Mouse (Mus musculus) retina, adult 2 months (tissue): ENCODE data around the gene Slc22a5.

ENCODE experiments used
- DNase-seq: peaks from one replicate; pipeline ENCODE4 v3.0.0-alpha.2; 2012; ENCODE audit warnings: low read depth, low spot score

Gene Slc22a5

DNA sequence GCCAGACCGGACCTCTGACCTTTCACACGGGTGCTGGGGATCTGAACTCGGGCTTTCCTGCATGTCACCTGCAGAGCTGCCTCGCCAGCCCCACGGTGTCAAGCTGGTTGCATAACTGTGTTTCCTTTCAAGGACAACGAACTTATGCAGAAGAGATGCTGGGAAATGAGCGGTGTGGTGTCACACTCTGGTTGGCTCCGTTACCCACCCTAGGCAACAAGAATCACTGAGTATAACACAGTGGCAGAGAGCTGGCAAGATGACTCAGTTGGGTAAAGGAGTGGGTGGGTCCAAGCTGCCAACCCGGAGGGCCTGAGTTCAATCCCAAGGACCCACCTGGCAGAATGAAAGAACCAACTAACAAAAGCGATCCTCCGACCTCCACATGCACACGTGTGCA, 49.9 kb downstream of the Slc22a5 start:
- DNase-seq: no peak

DNA sequence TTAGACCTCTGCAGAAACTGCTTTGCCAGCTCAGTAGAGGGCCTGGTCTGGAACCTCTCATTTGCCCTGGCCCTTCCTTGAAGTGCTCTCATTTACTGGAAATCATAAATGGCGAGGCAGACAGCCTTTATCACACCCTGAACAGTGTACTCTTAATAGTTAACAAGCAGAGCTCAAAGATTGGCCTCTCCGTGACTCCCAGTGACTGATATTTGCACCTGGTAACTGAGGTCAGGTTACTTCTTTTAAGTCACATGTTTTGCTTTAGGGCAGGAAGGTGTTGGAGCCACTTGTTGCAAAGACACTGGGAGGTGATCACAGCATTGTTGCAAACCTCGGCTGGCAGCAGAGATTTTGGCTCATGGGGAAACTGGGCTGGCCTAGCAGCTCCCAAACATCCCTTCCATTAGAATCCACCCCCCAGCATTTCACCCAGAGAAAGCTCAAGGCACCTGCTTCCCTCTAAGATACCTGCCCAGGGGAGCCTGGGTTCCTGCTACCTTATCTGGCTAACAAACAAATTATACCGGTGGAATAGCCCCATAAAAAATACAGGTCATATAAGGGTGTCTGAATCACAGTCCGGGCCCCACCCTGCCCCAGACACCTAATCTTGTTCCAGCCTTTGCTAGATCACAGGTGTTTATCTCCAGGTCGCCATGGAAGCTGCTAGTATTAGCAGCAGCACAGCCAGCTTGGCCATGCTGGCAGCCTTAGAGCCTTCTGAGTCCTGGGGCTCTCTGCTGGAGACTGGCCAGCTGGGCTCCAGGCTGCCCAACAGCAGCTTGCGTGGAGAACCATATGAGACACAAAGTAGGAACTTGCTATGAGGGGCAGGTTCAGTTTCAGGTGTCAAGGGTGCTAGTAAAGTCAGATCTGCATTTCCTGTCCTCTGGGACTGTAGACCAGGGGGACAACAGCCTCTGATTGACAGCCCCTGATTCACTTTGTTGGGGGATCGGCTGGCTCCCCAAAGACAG, 51.5 kb downstream of the Slc22a5 start:
- no peak for DNase-seq

- no peak for DNase-seq
Measured at GRCm38 (mm10) chr11:53839147-53839546, 52.3 kb downstream of the Slc22a5 start.

DNA sequence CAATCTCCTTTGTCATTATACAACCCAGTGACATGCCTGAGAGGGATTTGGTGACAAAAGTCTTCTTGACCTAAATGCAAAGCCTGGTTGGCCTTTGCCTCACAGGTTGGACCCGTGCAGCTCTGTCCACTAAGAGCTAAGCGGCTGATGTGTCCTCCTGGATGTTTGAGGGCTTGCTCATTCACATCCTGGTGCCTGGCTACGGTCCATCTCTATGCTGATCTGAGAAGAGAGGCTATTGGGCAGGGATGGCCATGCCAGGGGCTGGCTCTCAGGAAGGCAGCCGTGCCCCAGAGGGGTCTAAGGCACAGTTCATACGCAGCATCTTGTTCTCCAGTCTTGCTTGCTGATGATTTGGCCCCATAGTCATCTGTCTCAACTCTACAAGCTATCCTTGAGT, 53.7 kb downstream of the Slc22a5 start:
- no peak for DNase-seq

GRCm38 (mm10) chr11:53835379-53836010, 56.0 kb downstream of the Slc22a5 start:
- DNase-seq: no peak

GRCm38 (mm10) chr11:53825409-53825808, 66.1 kb downstream of the Slc22a5 start:
- DNase-seq: no peak

DNA sequence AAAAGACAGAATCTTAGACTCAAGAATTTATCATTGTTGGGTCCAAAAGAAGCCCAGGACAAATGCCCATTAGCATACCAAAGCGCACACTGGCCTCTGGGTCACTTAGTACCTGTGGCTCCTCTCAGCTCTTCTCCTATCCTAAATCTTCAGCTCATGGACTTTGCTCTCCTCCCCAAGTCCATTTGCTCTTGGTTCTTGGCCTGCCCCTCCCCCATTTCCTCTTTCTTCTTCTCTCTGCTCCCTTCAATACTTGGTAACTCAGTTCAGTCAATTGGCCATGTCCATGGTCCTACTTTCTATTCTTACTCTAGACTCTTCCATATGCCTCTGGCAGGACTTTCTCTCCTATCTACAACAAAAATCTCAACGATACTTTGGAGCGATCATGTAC, 69.5 kb downstream of the Slc22a5 start:
- no peak for DNase-seq

- no peak for DNase-seq
Measured at GRCm38 (mm10) chr11:53821230-53821944, 70.1 kb downstream of the Slc22a5 start.

- no peak for DNase-seq
Measured at GRCm38 (mm10) chr11:53820516-53821170, 70.8 kb downstream of the Slc22a5 start.

DNA sequence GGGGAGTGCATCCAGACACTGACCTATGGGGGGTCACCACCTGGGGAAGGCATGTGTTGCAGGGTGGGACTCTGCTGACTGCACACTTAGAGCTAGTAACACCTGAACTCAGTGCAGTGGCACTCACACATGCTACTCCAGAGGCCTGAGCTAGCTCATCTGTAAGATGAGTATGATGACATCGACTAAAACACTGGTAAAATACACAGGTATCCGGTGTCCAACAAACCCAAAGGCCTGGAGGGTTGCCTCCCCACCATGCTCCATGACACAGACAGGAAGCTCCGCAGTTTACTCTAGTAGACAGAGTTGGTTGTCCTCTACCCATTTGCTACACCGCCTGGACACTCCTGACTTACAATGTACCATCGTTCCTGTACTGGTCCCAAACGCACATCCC, 71.9 kb downstream of the Slc22a5 start:
- DNase-seq: no peak

DNA sequence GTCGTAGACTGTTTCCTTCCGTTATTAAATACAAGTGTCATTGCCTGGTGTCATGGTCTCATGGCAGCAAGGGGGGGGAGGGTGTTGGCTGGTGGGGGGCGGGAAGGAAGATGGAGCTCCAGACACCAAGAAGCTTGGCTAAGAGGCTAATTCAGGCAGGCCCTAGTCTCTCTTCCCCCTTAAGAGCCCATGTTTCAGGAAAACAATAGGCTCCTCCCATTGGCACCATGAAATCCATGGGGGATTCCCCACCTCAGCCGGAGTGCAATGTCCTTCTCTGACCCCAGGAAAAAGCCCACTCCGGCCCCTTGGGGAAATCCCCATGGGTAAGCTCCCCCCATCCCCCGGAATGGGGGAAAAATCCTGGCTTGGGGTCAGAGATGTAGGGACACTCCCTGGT, 72.7 kb downstream of the Slc22a5 start:
- no peak for DNase-seq

GRCm38 (mm10) chr11:53816841-53817375, 74.6 kb downstream of the Slc22a5 start:
- no peak for DNase-seq

GRCm38 (mm10) chr11:53814810-53815209, 76.7 kb downstream of the Slc22a5 start:
- no peak for DNase-seq
